Mouse (Mus musculus) MEL (cell line): ENCODE data around the gene Gpr35. TPM values are rescaled to one million over a fixed set of nuclear protein-coding genes. Genes with fewer than 3 reads are reported as not detected.

ENCODE experiments used
- DNase-seq: peaks from one replicate; pipeline ENCODE4 v3.0.0; 2011; ENCODE audit warnings: low read depth, low spot score
- H3K27ac ChIP-seq: 2 replicates; pipeline ENCODE4 v1.5.1; 2012; ENCODE audit warnings: low read depth, mild to moderate bottlenecking, control low read depth, low read length, moderate library complexity; ENCODE audit not compliant: control insufficient read depth
- H3K27me3 ChIP-seq, 2 experiments: fragments of 150-350 bp in 1 of 2; sonication (generic) in 1 of 2; 2 replicates each; pipeline ENCODE4 v1.6.1; 2012; ENCODE audit warnings: low read length in 2 of 2, mild to moderate bottlenecking in 2 of 2, improper control_type of control experiment in 1 of 2, moderate library complexity in 1 of 2; ENCODE audit not compliant: insufficient read depth in 2 of 2, control insufficient read depth in 1 of 2
- H3K36me3 ChIP-seq, 2 experiments: 2 replicates each; pipeline ENCODE4 v1.6.1; 2012 to 2014; ENCODE audit warnings: low read length in 2 of 2, improper control_type of control experiment in 1 of 2, inconsistent platforms in 1 of 2, mild to moderate bottlenecking in 1 of 2; ENCODE audit not compliant: insufficient read depth in 2 of 2, control insufficient read depth in 1 of 2
- H3K4me1 ChIP-seq, 2 experiments: fragments of 150-350 bp in 1 of 2; sonication (generic) in 1 of 2; 2 replicates each; pipeline ENCODE4 v1.6.1; 2012; ENCODE audit warnings: low read length in 2 of 2, improper control_type of control experiment in 1 of 2, mild to moderate bottlenecking in 1 of 2; ENCODE audit not compliant: insufficient read depth in 2 of 2, control insufficient read depth in 1 of 2
- H3K4me3 ChIP-seq, 2 experiments: fragments of 150-350 bp in 1 of 2; sonication (generic) in 1 of 2; 2 replicates each; pipeline ENCODE4 v1.5.1; 2012; ENCODE audit warnings: low read depth in 2 of 2, low read length in 2 of 2, mild to moderate bottlenecking in 2 of 2, moderate library complexity in 2 of 2, control low read depth in 1 of 2, improper control_type of control experiment in 1 of 2; ENCODE audit not compliant: control insufficient read depth in 1 of 2, insufficient read depth in 1 of 2
- H3K79me2 ChIP-seq: 2 replicates; pipeline ENCODE4 v1.6.1; 2012; ENCODE audit warnings: mild to moderate bottlenecking, low read length, moderate library complexity; ENCODE audit not compliant: control insufficient read depth, poor library complexity, insufficient read depth
- H3K9ac ChIP-seq: 2 replicates; pipeline ENCODE4 v1.6.1; 2012; ENCODE audit warnings: low read depth, mild to moderate bottlenecking, control low read depth, low read length, moderate library complexity; ENCODE audit not compliant: control insufficient read depth, poor library complexity, severe bottlenecking
- H3K9me3 ChIP-seq: fragments of 150-350 bp; sonication (generic); replicated peaks from 2 replicates; pipeline ENCODE4 v1.6.1; 2012; ENCODE audit warnings: mild to moderate bottlenecking, low read length, improper control_type of control experiment, moderate library complexity; ENCODE audit not compliant: insufficient read depth
- CHD1 ChIP-seq: IDR thresholded peaks from 2 replicates; pipeline ENCODE4 v1.6.1; 2012; ENCODE audit warnings: low read depth, mild to moderate bottlenecking, inconsistent platforms, low read length, improper control_type of control experiment
- CHD2 ChIP-seq: IDR thresholded peaks from 2 replicates; pipeline ENCODE4 v1.6.1; 2011; ENCODE audit warnings: low read length, improper control_type of control experiment
- CTCF ChIP-seq, 3 experiments: IDR thresholded peaks in 2 of 3; conservative IDR thresholded peaks in 1 of 3; 2 replicates each; pipeline ENCODE4 v1.5.1; 2011 to 2012; ENCODE audit warnings: low read length in 3 of 3, low read depth in 2 of 3, mild to moderate bottlenecking in 2 of 3, improper control_type of control experiment in 1 of 3, inconsistent platforms in 1 of 3, mixed read lengths in 1 of 3, moderate library complexity in 1 of 3; ENCODE audit not compliant: control insufficient read depth in 1 of 3, insufficient read depth in 1 of 3, poor library complexity in 1 of 3, severe bottlenecking in 1 of 3
- E2F4 ChIP-seq: IDR thresholded peaks from 2 replicates; pipeline ENCODE4 v1.6.1; 2011; ENCODE audit warnings: low read depth, low read length, improper control_type of control experiment, borderline replicate concordance
- EP300 ChIP-seq, 2 experiments: IDR thresholded peaks; 2 replicates each; pipeline ENCODE4 v1.6.1; 2011; ENCODE audit warnings: improper control_type of control experiment in 2 of 2, low read length in 2 of 2, low read depth in 1 of 2, mild to moderate bottlenecking in 1 of 2
- ETS1 ChIP-seq: IDR thresholded peaks from 2 replicates; pipeline ENCODE4 v1.6.1; 2012; ENCODE audit warnings: low read depth, mild to moderate bottlenecking, inconsistent platforms, low read length, improper control_type of control experiment, moderate library complexity
- GATA1 ChIP-seq: IDR thresholded peaks from 2 replicates; pipeline ENCODE4 v1.6.1; 2011; ENCODE audit warnings: low read depth, low read length, improper control_type of control experiment
- KAT2A ChIP-seq: conservative IDR thresholded peaks from 2 replicates; pipeline ENCODE4 v1.6.1; 2012; ENCODE audit warnings: low read depth, low read length, improper control_type of control experiment, inconsistent platforms
- MAFK ChIP-seq: IDR thresholded peaks from 2 replicates; pipeline ENCODE4 v1.6.1; 2011; ENCODE audit warnings: low read depth, mild to moderate bottlenecking, low read length, improper control_type of control experiment, borderline replicate concordance
- MAX ChIP-seq: IDR thresholded peaks from 2 replicates; pipeline ENCODE4 v1.6.1; 2011; ENCODE audit warnings: low read length, improper control_type of control experiment
- MAZ ChIP-seq: IDR thresholded peaks from 2 replicates; pipeline ENCODE4 v1.6.1; 2012; ENCODE audit warnings: low read depth, mild to moderate bottlenecking, inconsistent platforms, low read length, improper control_type of control experiment
- MEF2A ChIP-seq: IDR thresholded peaks from 2 replicates; pipeline ENCODE4 v1.6.1; 2014; ENCODE audit warnings: low read depth, mild to moderate bottlenecking, inconsistent platforms, low read length, improper control_type of control experiment; ENCODE audit not compliant: poor library complexity, insufficient replicate concordance, severe bottlenecking; ENCODE audit errors: extremely low read depth
- NELFE ChIP-seq: IDR thresholded peaks from 2 replicates; pipeline ENCODE4 v1.6.1; 2011; ENCODE audit warnings: low read depth, low read length, improper control_type of control experiment
- POLR2A ChIP-seq, 2 experiments: IDR thresholded peaks; 2 replicates each; pipeline ENCODE4 v1.6.1; 2011 to 2012; ENCODE audit warnings: low read length in 2 of 2, mild to moderate bottlenecking in 2 of 2, control low read depth in 1 of 2, improper control_type of control experiment in 1 of 2, low read depth in 1 of 2, moderate library complexity in 1 of 2; ENCODE audit not compliant: control insufficient read depth in 1 of 2, insufficient read depth in 1 of 2, poor library complexity in 1 of 2
- POLR2AphosphoS2 ChIP-seq: IDR thresholded peaks from 2 replicates; pipeline ENCODE4 v1.6.1; 2011; ENCODE audit warnings: low read length, improper control_type of control experiment
- RCOR1 ChIP-seq: IDR thresholded peaks from 2 replicates; pipeline ENCODE4 v1.6.1; 2012; ENCODE audit warnings: low read depth, mild to moderate bottlenecking, inconsistent platforms, low read length, improper control_type of control experiment
- SIN3A ChIP-seq: IDR thresholded peaks from 2 replicates; pipeline ENCODE4 v1.6.1; 2012; ENCODE audit warnings: low read length, improper control_type of control experiment, inconsistent platforms
- SMC3 ChIP-seq: IDR thresholded peaks from 2 replicates; pipeline ENCODE4 v1.6.1; 2011; ENCODE audit warnings: low read depth, low read length, improper control_type of control experiment
- TCF12 ChIP-seq: IDR thresholded peaks from 2 replicates; pipeline ENCODE4 v1.6.1; 2014; ENCODE audit warnings: low read depth, mild to moderate bottlenecking, inconsistent platforms, low read length, improper control_type of control experiment, moderate library complexity
- USF2 ChIP-seq, 2 experiments: IDR thresholded peaks; 2 replicates each; pipeline ENCODE4 v1.6.1; 2011 to 2012; ENCODE audit warnings: improper control_type of control experiment in 2 of 2, low read length in 2 of 2, borderline replicate concordance in 1 of 2, inconsistent platforms in 1 of 2, low read depth in 1 of 2, mild to moderate bottlenecking in 1 of 2; ENCODE audit not compliant: insufficient read depth in 1 of 2
- ZC3H11A ChIP-seq: IDR thresholded peaks from 2 replicates; pipeline ENCODE4 v1.6.1; 2012; ENCODE audit warnings: low read depth, mild to moderate bottlenecking, inconsistent platforms, low read length, improper control_type of control experiment
- ZKSCAN1 ChIP-seq: IDR thresholded peaks from 2 replicates; pipeline ENCODE4 v1.6.1; 2012; ENCODE audit warnings: low read depth, mild to moderate bottlenecking, inconsistent platforms, low read length, improper control_type of control experiment, moderate library complexity
- polyA plus RNA-seq, 2 experiments: library from polyadenylated mRNA; stranded (reverse) in 1 of 2; unstranded in 1 of 2; fragments of >175 nt in 1 of 2; fragments of >200 nt in 1 of 2; gene quantifications; 2 replicates each; pipeline versions ENCODE4 v1.2.1 to v1.2.4; 2012; ENCODE audit warnings: low replicate concordance in 2 of 2, low read depth in 1 of 2; ENCODE audit not compliant: insufficient read length in 2 of 2, insufficient read depth in 1 of 2, missing spikeins in 1 of 2
- total RNA-seq: library from RNA; depleted of rRNA; stranded (reverse); fragments of 300-350 nt; gene quantifications from 2 replicates; pipeline ENCODE4 v1.2.3, GENCODE M21; 2012

Gpr35 gene
- total and polyA plus RNA-seq, 3 experiments: 0.22 TPM; not detected in 2

DNA sequence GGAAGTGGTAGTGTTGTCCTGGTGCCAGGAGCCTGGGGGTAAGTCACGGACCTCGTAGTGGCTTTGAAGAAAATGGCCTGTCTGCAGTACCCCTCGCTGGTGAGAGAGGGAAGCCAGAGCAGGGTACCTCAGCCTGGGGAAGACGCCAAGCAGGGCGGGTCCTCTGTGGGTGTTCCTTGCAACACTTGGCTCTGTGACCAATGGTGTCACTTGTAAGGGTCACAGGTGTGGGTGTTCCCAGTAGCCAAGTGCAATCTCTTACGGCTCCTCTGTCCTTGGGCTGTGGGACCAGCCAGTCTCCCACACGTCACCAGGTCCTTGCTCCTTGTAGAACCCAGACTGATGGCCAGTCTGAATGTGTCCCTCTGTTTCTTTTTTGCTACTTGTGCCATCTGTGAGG is 55.4 kb downstream of the Gpr35 start, which contains the start of gene Aqp12:
Gene Aqp12 (plus strand): TSS at position 274 of the 400 bp plus-strand sequence.
- DNase-seq: no peak
- no peak for TF ChIP-seq USF2 (IDR thresholded peaks at IDR 0.05; ENCODE audit: borderline replicate concordance in 1 of 2, insufficient read depth in 1 of 2, low read depth in 1 of 2, low read length in 2 of 2)
- TF ChIP-seq KAT2A: no peak
- no peak for TF ChIP-seq MAFK
- TF ChIP-seq E2F4: no peak
- no peak for TF ChIP-seq ETS1
- no peak for TF ChIP-seq GATA1
- no peak for TF ChIP-seq SMC3
- no peak for TF ChIP-seq CHD2
- no peak for TF ChIP-seq NELFE
- no peak for TF ChIP-seq RCOR1
- no peaks in the 10 kb centered on the region for H3K27me3 ChIP-seq
- no peak within 1 kb of the TSS for H3K9ac ChIP-seq
- H3K4me3 ChIP-seq: no peak within 1 kb of the TSS
- H3K4me1 ChIP-seq: no peaks in the 10 kb centered on the region
- H3K79me2 ChIP-seq: no peaks in the 10 kb centered on the region
- no peak within 1 kb of the TSS for H3K27ac ChIP-seq
- H3K36me3 ChIP-seq: no peaks in the 10 kb centered on the region
- no peaks in the 10 kb centered on the region for H3K9me3 ChIP-seq

DNA sequence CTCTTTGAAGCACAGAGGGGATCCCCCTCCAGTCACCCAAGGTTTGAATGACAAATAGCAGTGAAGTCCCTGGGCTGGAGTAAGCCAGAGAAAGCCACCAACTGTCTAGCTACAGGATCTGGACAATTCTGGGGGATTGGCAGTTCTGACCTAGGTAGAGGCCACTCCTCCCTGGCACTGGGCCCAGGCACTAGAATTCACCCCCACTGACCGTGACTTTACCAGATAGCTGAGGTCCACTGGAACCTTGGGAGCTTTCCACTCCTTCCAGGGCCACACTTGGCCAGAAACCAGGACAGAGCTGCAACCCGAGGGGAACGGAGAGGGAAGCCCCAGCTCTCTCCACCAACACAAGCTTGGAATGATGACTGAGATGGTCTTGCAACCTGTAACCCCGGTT is 58.5 kb downstream of the Gpr35 start:
- H3K27ac ChIP-seq: no peak overlapping the region
- H3K79me2 ChIP-seq: no peaks in the 10 kb centered on the region
- no peak overlapping the region for H3K9ac ChIP-seq
- H3K9me3 ChIP-seq: no peaks in the 10 kb centered on the region
- H3K36me3 ChIP-seq: no peaks in the 10 kb centered on the region
- no peaks in the 10 kb centered on the region for H3K4me1 ChIP-seq
- no peaks in the 10 kb centered on the region for H3K27me3 ChIP-seq
- no peak for DNase-seq
- TF ChIP-seq E2F4: no peak
- no peak for TF ChIP-seq ZKSCAN1
- TF ChIP-seq CHD1: no peak
- TF ChIP-seq CTCF (IDR thresholded peaks at IDR 0.05 in 2 of 3, conservative IDR thresholded peaks at IDR 0.05 in 1 of 3; ENCODE audit: control insufficient read depth in 1 of 3, insufficient read depth in 1 of 3, low read depth in 2 of 3, low read length in 3 of 3, poor library complexity in 1 of 3, severe bottlenecking in 1 of 3): no peak
- TF ChIP-seq CHD2: no peak
- TF ChIP-seq SMC3: no peak
- no peak for TF ChIP-seq MAZ
- no peak for TF ChIP-seq MAFK
- no peak for TF ChIP-seq ETS1
- no peak for TF ChIP-seq ZC3H11A
- TF ChIP-seq USF2 (IDR thresholded peaks at IDR 0.05; ENCODE audit: borderline replicate concordance in 1 of 2, insufficient read depth in 1 of 2, low read depth in 1 of 2, low read length in 2 of 2): no peak
- no peak for TF ChIP-seq POLR2A (IDR thresholded peaks at IDR 0.05; ENCODE audit: control insufficient read depth in 1 of 2, insufficient read depth in 1 of 2, low read depth in 1 of 2, low read length in 2 of 2, poor library complexity in 1 of 2)
- TF ChIP-seq KAT2A: no peak
- no peak for TF ChIP-seq GATA1
- TF ChIP-seq MEF2A: no peak
- TF ChIP-seq EP300 (IDR thresholded peaks at IDR 0.05; ENCODE audit: low read depth in 1 of 2, low read length in 2 of 2): no peak
- TF ChIP-seq TCF12: no peak
- no peak for TF ChIP-seq SIN3A
- TF ChIP-seq MAX: no peak
- TF ChIP-seq POLR2AphosphoS2: no peak
- H3K4me3 ChIP-seq: no peak overlapping the region
